Mouse (Mus musculus) lung, adult 2 months (tissue): ENCODE results near the gene Atp13a2.

Experiments used
- CTCF ChIP-seq: fragments of 200-500 bp; IDR thresholded peaks from 2 replicates; pipeline ENCODE4 v1.5.1; 2011; ENCODE audit warnings: mild to moderate bottlenecking, low read length, control low read depth; ENCODE audit not compliant: insufficient read depth
- POLR2A ChIP-seq: fragments of 200-500 bp; IDR thresholded peaks from 2 replicates; pipeline ENCODE4 v1.6.1; 2011; ENCODE audit warnings: low read depth, mild to moderate bottlenecking, control low read depth, low read length, borderline replicate concordance; ENCODE audit errors: extremely low read depth

DNA sequence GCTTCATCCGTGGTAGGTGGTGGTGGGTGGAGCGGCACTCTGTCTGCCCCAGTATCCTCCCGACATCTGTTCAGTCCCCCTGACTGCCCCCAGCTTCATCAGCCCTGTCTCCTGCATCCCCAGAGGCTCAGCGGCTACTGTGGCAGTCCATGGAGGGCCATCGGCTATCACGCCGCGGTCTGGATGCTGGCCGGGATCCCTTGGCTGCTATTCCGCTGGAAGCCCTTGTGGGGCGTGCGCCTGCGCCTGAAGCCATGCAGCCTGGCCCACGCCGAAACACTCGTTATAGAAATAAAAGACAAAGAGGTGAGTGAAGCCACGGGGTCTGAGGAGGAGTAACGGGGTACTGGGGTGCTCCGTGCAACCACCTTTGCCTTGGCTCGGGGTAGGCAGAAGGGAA lies 5.5 kb downstream of the Atp13a2 start:
- TF ChIP-seq POLR2A (no peak), CTCF (no peak)
